Mouse (Mus musculus): ENCODE measurements around the gene Lrrc43. TPM values are rescaled to one million over a fixed set of nuclear protein-coding genes. Genes with fewer than 3 reads are reported as not detected.

Lrrc43 gene
- total and polyA plus RNA-seq, 3 experiments, result not detected

DNA sequence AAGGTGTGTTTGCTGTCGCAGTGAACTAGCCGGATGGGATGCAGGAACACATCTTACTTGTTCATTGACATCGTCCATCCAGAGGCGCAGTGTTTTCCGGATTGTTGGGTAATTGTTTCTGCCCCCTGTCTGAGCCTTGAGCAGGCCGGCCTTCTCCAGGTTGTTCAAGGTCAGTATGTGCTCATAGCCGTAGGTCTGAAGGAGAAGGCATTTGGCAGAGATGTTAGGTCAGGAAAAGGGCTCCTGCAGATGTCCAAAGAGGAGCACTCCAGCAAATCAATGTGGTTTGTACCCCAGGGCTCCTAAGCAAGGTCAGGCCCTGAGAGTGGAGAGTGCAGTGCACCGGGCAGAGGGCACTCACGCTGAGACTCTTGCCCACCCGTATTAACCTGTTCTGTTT lies 44.7 kb downstream of the Lrrc43 start:
- Histone ChIP-seq H3K9me3 (replicated peaks) (no peaks in the 10 kb centered on the region), H3K27me3 (ENCODE audit: insufficient read depth, low read length) (no peaks in the 10 kb centered on the region), H3K36me3 (replicated peaks) (peaks cover 89% of the 10 kb centered on the region), H3K4me1 (ENCODE audit: insufficient read depth, low read depth, low read length) (no peaks in the 10 kb centered on the region), H3K4me3 (ENCODE audit: low read depth, low read length) (no peak overlapping the region)
- ATAC-seq (ENCODE audit: extremely low read depth, insufficient number of reproducible peaks, low FRiP score, poor library complexity, severe bottlenecking), result no peak
- TF ChIP-seq CTCF (IDR thresholded peaks at IDR 0.05; ENCODE audit: low read depth, low read length) (no peak), GATA2 (IDR thresholded peaks at IDR 0.05; ENCODE audit: borderline replicate concordance, low read depth, low read length) (no peak), TAL1 (conservative IDR thresholded peaks at IDR 0.05; ENCODE audit: low read depth, low read length) (no peak), POLR2AphosphoS5 (IDR thresholded peaks at IDR 0.05; ENCODE audit: insufficient replicate concordance, low read depth, low read length) (no peak), GATA1 (IDR thresholded peaks at IDR 0.05; ENCODE audit: borderline replicate concordance, low read length) (no peak)
- no peak for DNase-seq (ENCODE audit: low spot score)

DNA sequence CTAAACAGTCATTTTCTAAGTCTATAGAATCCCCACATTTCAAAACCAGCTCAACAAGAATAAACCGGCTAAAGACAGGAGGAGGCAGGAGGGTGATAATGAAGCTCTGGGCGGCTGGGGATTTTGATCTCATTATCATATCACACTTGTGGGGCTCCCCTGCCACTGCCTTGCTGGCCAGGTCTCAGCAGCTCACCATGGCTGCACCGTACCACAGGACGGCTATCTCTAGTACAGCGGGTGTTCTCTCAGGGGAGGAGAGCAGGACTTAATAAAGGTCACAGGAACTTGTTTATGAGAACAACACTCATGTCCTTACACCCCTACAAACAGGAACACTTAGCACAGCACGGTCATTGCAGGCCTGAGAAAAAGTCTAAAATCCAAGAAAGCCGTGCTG lies 66.6 kb downstream of the Lrrc43 start:
- ATAC-seq (ENCODE audit: extremely low read depth, insufficient number of reproducible peaks, low FRiP score, poor library complexity, severe bottlenecking) (no peak), DNase-seq (ENCODE audit: low spot score) (no peak)
- no peaks in the 10 kb centered on the region for H3K27me3 ChIP-seq (ENCODE audit: insufficient read depth, low read length)
- H3K36me3 ChIP-seq (replicated peaks), result peaks cover 61% of the 10 kb centered on the region
- no peak overlapping the region for H3K4me3 ChIP-seq (ENCODE audit: low read depth, low read length)
- H3K9me3 ChIP-seq (replicated peaks), result no peaks in the 10 kb centered on the region
- TF ChIP-seq GATA2 (IDR thresholded peaks at IDR 0.05; ENCODE audit: borderline replicate concordance, low read depth, low read length), result no peak
- H3K4me1 ChIP-seq (ENCODE audit: insufficient read depth, low read depth, low read length), result no peaks in the 10 kb centered on the region

DNA sequence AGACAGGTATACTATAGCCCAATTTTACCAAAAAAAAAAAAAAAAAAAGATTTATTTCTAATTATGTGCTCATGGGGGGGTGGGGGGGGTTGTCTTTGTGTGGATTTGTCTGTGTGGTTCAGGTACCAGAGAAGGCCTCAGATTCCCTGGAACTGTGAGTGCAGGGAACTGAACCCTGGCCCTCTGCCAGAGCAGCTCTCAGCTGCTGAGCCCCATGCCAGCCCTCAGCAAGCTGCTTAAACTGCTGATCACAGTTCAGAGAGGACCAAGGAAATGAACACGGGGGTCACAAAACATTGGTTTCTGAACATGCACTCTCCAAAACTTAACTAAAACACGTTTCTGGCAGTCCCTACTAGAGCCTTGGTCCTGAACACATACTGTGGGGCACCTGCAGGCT lies 67.3 kb downstream of the Lrrc43 start:
- peaks cover 69% of the 10 kb centered on the region for H3K36me3 ChIP-seq (replicated peaks)
- no peaks in the 10 kb centered on the region for H3K4me1 ChIP-seq (ENCODE audit: insufficient read depth, low read depth, low read length)
- no peaks in the 10 kb centered on the region for H3K27me3 ChIP-seq (ENCODE audit: insufficient read depth, low read length)
- no peaks in the 10 kb centered on the region for H3K9me3 ChIP-seq (replicated peaks)
- no peak for TF ChIP-seq GATA1 (IDR thresholded peaks at IDR 0.05; ENCODE audit: borderline replicate concordance, low read length)
- no peak for TF ChIP-seq CTCF (IDR thresholded peaks at IDR 0.05; ENCODE audit: low read depth, low read length)
- TF ChIP-seq GATA2 (IDR thresholded peaks at IDR 0.05; ENCODE audit: borderline replicate concordance, low read depth, low read length), result no peak
- no peak for TF ChIP-seq TAL1 (conservative IDR thresholded peaks at IDR 0.05; ENCODE audit: low read depth, low read length)
- no peak for TF ChIP-seq POLR2AphosphoS5 (IDR thresholded peaks at IDR 0.05; ENCODE audit: insufficient replicate concordance, low read depth, low read length)
- no peak for ATAC-seq (ENCODE audit: extremely low read depth, insufficient number of reproducible peaks, low FRiP score, poor library complexity, severe bottlenecking)
- no peak for DNase-seq (ENCODE audit: low spot score)
- H3K4me3 ChIP-seq (ENCODE audit: low read depth, low read length), result no peak overlapping the region

Other genes with a start within 250 kb of the Lrrc43 start
- gene Wdr66, start 237.2 kb upstream of the Lrrc43 start, total RNA-seq (2014; fragmentation: Nextera tagmentation), result not detected in 2 replicates
- 0.12 and 0.44 TPM in 2 replicates for gene Wdr66, start 237.2 kb upstream of the Lrrc43 start, total RNA-seq (2017)
- not detected in 2 replicates for gene Wdr66, start 237.2 kb upstream of the Lrrc43 start, polyA plus RNA-seq (2012)
- gene Bcl7a, start 145.5 kb upstream of the Lrrc43 start, total RNA-seq (2014; fragmentation: Nextera tagmentation), result 33.9 and 41.0 TPM in 2 replicates
- 13.4 and 14.8 TPM in 2 replicates for gene Bcl7a, start 145.5 kb upstream of the Lrrc43 start, total RNA-seq (2017)
- 41.1 and 49.4 TPM in 2 replicates for gene Bcl7a, start 145.5 kb upstream of the Lrrc43 start, polyA plus RNA-seq (2012)
- gene Mlxip, start 94.5 kb upstream of the Lrrc43 start, total RNA-seq (2014; fragmentation: Nextera tagmentation), result 42.8 and 42.9 TPM in 2 replicates
- 3.9 TPM in 2 replicates for gene Mlxip, start 94.5 kb upstream of the Lrrc43 start, total RNA-seq (2017)
- 13.2 and 15.8 TPM in 2 replicates for gene Mlxip, start 94.5 kb upstream of the Lrrc43 start, polyA plus RNA-seq (2012)
- gene Il31, start 184 bp downstream of the Lrrc43 start, total RNA-seq (2014; fragmentation: Nextera tagmentation), result not detected in 2 replicates
- not detected in 2 replicates for gene Il31, start 184 bp downstream of the Lrrc43 start, total RNA-seq (2017)
- gene Il31, start 184 bp downstream of the Lrrc43 start, polyA plus RNA-seq (2012), result not detected in 2 replicates
- not detected in 2 replicates for gene B3gnt4, start 21.2 kb downstream of the Lrrc43 start, total RNA-seq (2014; fragmentation: Nextera tagmentation)
- 0.11 and 0.29 TPM in 2 replicates for gene B3gnt4, start 21.2 kb downstream of the Lrrc43 start, total RNA-seq (2017)
- not detected in 2 replicates for gene B3gnt4, start 21.2 kb downstream of the Lrrc43 start, polyA plus RNA-seq (2012)
- 26.0 and 29.6 TPM in 2 replicates for gene Diablo, start 34.9 kb downstream of the Lrrc43 start, total RNA-seq (2014; fragmentation: Nextera tagmentation)
- 47.6 and 51.3 TPM in 2 replicates for gene Diablo, start 34.9 kb downstream of the Lrrc43 start, total RNA-seq (2017)
- gene Diablo, start 34.9 kb downstream of the Lrrc43 start, polyA plus RNA-seq (2012), result 4.0 and 6.3 TPM in 2 replicates
- not detected in 2 replicates for gene Gm49027, start 36.2 kb downstream of the Lrrc43 start, total RNA-seq (2014; fragmentation: Nextera tagmentation)
- 0.17 and 0.71 TPM in 2 replicates for gene Gm49027, start 36.2 kb downstream of the Lrrc43 start, total RNA-seq (2017)
- 0.20 and 0.50 TPM in 2 replicates for gene Gm49027, start 36.2 kb downstream of the Lrrc43 start, polyA plus RNA-seq (2012)
- 28.1 and 31.4 TPM in 2 replicates for gene Vps33a, start 83.7 kb downstream of the Lrrc43 start, total RNA-seq (2014; fragmentation: Nextera tagmentation)
- gene Vps33a, start 83.7 kb downstream of the Lrrc43 start, total RNA-seq (2017), result 36.3 and 37.9 TPM in 2 replicates
- 9.4 and 11.5 TPM in 2 replicates for gene Vps33a, start 83.7 kb downstream of the Lrrc43 start, polyA plus RNA-seq (2012)
- gene Clip1, start 195.3 kb downstream of the Lrrc43 start, total RNA-seq (2014; fragmentation: Nextera tagmentation), result 59.1 and 75.4 TPM in 2 replicates
- gene Clip1, start 195.3 kb downstream of the Lrrc43 start, total RNA-seq (2017), result 47.8 and 49.1 TPM in 2 replicates
- gene Clip1, start 195.3 kb downstream of the Lrrc43 start, polyA plus RNA-seq (2012), result 12.0 and 12.9 TPM in 2 replicates
- 68.2 and 93.6 TPM in 2 replicates for gene Zcchc8, start 231.8 kb downstream of the Lrrc43 start, total RNA-seq (2014; fragmentation: Nextera tagmentation)
- gene Zcchc8, start 231.8 kb downstream of the Lrrc43 start, total RNA-seq (2017), result 33.3 and 41.4 TPM in 2 replicates
- 55.2 and 79.4 TPM in 2 replicates for gene Zcchc8, start 231.8 kb downstream of the Lrrc43 start, polyA plus RNA-seq (2012)